In genomic region chr5:120711827-120712226, GRCm38 (mm10) we compare ENCODE assay signal across 8 mouse cellular contexts. TPM values are rescaled to one million over a fixed set of nuclear protein-coding genes. Genes with fewer than 3 reads are reported as not detected.
DNase-seq lines count a peak whose midpoint lies in the region; ATAC-seq and TF ChIP-seq lines count a peak whose summit lies in the region.

TSS of gene Dtx1 (minus strand) at chr5:120711927.

- H3K36me3 ChIP-seq in lung, postnatal 0 days (ENCODE audit: insufficient read depth, low read length), result no peaks in the 10 kb centered on the region
- H3K36me3 ChIP-seq in neural tube, embryonic 15.5 days, result no peaks in the 10 kb centered on the region

- TF ChIP-seq EP300 in lung, postnatal 0 days (IDR thresholded peaks at IDR 0.05), result no peak

- peaks cover 30% of the 10 kb centered on the region for H3K27me3 ChIP-seq in lung, postnatal 0 days (replicated peaks; ENCODE audit: insufficient read depth, low read length)
- peaks cover 26% of the 10 kb centered on the region for H3K27me3 ChIP-seq in neural tube, embryonic 15.5 days (replicated peaks)

- no peak for DNase-seq in adrenal gland, postnatal 25 days
- no peak for DNase-seq in adrenal gland, adult 18-20 months (ENCODE audit: low spot score in 2 of 2)
- no peak for DNase-seq in lung, postnatal 0 days (ENCODE audit: low spot score)
- DNase-seq in lung, postnatal 25 days (ENCODE audit: low spot score), result no peak
- no peak for DNase-seq in left cerebral cortex, adult 8-10 months (ENCODE audit: low spot score in 2 of 2)
- no peak for DNase-seq in gastrocnemius, postnatal 36 days

- H3K9me3 ChIP-seq in lung, postnatal 0 days (ENCODE audit: low read length), result no peaks in the 10 kb centered on the region
- no peaks in the 10 kb centered on the region for H3K9me3 ChIP-seq in neural tube, embryonic 15.5 days (replicated peaks)

- peak within 1 kb of the TSS; percentile 25; the same call in 1 of the 2 replicates for H3K4me3 ChIP-seq in lung, postnatal 0 days (ENCODE audit: low read depth, low read length)
- peak within 1 kb of the TSS; percentile 76 for H3K4me3 ChIP-seq in neural tube, embryonic 15.5 days (replicated peaks)

- no peaks in the 10 kb centered on the region for H3K4me1 ChIP-seq in lung, postnatal 0 days (ENCODE audit: insufficient read depth, low read depth, low read length)
- peaks cover 55% of the 10 kb centered on the region for H3K4me1 ChIP-seq in neural tube, embryonic 15.5 days

- H3K4me2 ChIP-seq in lung, postnatal 0 days (replicated peaks; ENCODE audit: low read depth, low read length), result peak within 1 kb of the TSS; percentile 45
- H3K4me2 ChIP-seq in neural tube, embryonic 15.5 days, result peak within 1 kb of the TSS; percentile 93

- no peak for TF ChIP-seq CTCF in lung, postnatal 0 days (IDR thresholded peaks at IDR 0.05)

- H3K27ac ChIP-seq in lung, postnatal 0 days (ENCODE audit: low read length), result no peak within 1 kb of the TSS
- H3K27ac ChIP-seq in neural tube, embryonic 15.5 days (replicated peaks), result peak within 1 kb of the TSS; percentile 89

- intact Hi-C loops in gastrocnemius, postnatal 36 days (cut with DNase I), result no loop called here

- 44% methylated on average over 3 of the region's 3 CpGs for WGBS in lung, postnatal 0 days
- 29% methylated on average over 3 of the region's 3 CpGs for WGBS in neural tube, embryonic 15.5 days

- ATAC-seq in lung, postnatal 0 days, result no peak
- peak; percentile 5; the same call in 1 of the 2 replicates for ATAC-seq in neural tube, embryonic 15.5 days (ENCODE audit: low FRiP score)
- no peak for ATAC-seq in megakaryocyte, adult 5-6 weeks (ENCODE audit: poor library complexity, severe bottlenecking)

- no peak within 1 kb of the TSS for H3K9ac ChIP-seq in lung, postnatal 0 days (replicated peaks; ENCODE audit: low read depth)
- H3K9ac ChIP-seq in neural tube, embryonic 15.5 days (replicated peaks), result peak within 1 kb of the TSS; percentile 96

RNA-seq across cellular contexts. Expression of gene Dtx1, which starts in this region (rescaled TPM):
- total RNA-seq in adrenal gland, postnatal 25 days (2021), result 11.0 and 11.8 TPM in 2 replicates
- 10 to 100 TPM in 1 of 2 experiments, 1 to 10 TPM in 1; 6.0 to 12.3 TPM for total RNA-seq in adrenal gland, adult 18-20 months (2021)
- 0.48 and 0.70 TPM in 2 replicates for polyA plus RNA-seq in lung, postnatal 0 days (2015; fragmentation: Nextera tagmentation; extraction: Ambion mirVana)
- total RNA-seq in left cerebral cortex, adult 8-10 months (2022), result 10 to 100 TPM; 64.7 to 71.7 (median 69.7) TPM
- polyA plus RNA-seq in neural tube, embryonic 15.5 days (2015; fragmentation: Nextera tagmentation; extraction: Ambion mirVana), result 59.9 and 61.1 TPM in 2 replicates
- total RNA-seq in megakaryocyte, adult 5-6 weeks (2015), result 0.30 and 0.40 TPM in 2 replicates
- total RNA-seq in megakaryocyte, adult 5-6 weeks (2017), result not detected in 2 replicates
- total RNA-seq in gastrocnemius, postnatal 36 days (2021), result under 1 TPM; 0.38 to 0.91 TPM

Comparison
In these comparisons a context has a peak if more than half of its experiments do, and no peak if none do; other contexts are left out.
1. RNA of gene Dtx1 (polyA plus RNA-seq): 59.9 to 61.1 TPM in neural tube, embryonic 15.5 days; 0.48 to 0.70 TPM in lung, postnatal 0 days; every median in the first group is over 10 times any median in the second.